Mouse (Mus musculus): ENCODE data around the gene Gm20517.
"Not testable (repeated sequence)": the region's sequence is repeated elsewhere in the genome, so short reads cannot be mapped to it uniquely, and the experiment has no call there.

Gene Gm20517

DNA sequence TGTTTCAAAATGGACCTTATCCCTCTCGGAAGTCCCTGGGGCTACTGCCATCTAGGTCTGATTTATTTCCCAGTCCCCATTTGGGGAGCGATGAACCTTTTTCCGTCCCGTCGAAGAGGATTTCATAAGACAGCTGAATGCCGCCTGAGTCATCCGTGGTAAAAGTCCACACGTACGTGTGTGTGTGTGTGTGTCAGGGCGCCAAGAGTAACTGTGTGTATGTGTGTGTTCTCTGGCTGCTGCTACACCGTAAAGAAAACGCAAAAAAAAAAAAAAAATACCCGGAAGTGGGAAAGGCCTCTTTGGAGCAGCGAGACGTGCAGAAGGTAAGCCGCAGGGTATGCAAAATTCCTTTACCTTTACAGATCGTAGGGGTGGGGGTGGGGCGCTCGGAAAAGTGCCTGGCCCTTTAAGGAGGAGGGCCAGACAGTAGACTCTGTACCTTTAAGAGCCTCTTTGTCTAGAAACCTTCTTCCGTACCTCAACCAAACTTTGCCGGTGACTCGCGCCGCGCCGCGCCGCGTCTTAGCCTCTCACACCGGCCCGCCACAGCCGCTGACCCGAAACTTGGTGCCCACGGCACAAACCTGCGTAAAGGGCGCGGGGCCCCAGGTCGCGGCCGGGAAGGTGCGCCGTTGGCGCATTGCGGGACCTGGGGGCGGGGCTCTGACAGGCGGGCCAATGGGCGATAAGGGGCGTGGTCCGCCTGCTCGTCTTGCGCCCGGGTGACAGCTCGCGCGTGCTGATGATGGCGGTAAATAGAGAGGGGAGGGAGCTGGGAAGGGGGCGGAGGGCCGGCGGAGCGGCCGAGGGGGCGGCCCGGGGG is 17.7 kb downstream of the Gm20517 start:
- DNase-seq, result peak; percentile 97

DNA sequence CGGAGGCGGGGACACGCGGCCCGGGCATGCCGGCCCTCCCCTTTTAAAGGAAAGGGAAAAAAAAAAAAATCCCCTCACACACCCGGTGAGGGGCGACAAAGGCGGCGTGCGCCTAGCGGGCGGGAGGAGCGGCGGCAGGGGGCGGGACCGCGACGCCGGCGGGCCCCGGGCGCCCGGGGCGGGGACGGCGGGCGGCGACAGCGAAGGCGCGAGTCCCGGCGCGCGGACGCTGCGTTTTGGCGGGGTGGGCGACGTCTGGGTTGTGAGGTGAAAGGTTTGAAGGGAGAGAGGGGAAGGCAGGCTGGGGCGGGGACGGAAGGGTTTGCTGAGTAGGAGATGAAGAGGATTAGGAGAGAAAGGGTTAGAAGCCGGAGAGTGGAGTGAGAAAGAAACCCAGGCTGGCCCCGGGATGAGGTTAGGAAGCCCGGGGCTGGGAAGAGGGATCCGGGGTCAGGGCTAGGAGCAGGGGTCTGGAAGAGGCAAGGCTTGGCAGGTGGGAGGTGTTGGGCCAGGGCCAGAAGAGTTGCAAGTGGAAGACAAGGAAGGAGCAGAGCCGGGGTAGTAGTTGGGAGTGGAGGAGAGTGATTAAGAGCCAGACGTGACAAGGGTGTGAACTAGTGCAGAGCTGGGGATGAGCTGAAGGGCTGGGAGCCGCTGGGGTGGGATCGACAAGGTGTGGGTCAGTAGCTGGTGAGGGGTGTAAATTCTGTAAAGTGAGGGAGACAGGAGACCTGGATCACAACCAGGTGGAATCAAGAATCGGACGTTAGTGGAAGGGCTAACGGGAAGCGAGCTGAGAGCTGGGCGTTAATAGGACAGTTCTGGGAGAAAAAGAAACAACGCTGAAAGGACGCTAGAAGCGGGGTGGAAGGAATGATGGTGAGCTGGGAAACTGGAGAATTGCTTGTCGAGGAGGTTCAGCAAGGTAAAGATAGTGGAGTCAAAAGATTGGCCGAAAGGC is 18.6 kb downstream of the Gm20517 start:
- DNase-seq, result no peak

DNA sequence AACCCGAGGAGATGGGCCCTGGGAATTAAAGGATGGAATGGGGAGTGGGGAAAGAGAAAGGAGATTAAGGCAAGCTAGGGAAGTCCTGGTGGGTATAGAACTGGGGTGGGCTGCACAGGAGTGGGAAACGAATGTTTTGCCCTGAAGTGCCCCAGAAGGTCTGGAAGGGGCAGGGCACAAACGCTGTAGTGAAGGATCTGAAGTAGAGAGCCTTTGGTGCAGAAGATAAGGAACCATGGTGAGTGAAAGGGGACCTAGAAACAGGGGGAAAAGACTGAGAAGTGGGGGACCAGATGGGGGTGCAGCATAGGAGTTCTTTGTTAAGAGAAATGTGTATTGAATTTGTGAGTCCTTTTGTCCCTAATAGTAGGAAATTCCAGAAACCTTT is 19.3 kb downstream of the Gm20517 start, which contains the start of gene Usp49:
Gene Usp49, plus strand, starts transcription at position 13 of the 388 bp plus-strand sequence.
- DNase-seq, result peak; percentile 3

DNA sequence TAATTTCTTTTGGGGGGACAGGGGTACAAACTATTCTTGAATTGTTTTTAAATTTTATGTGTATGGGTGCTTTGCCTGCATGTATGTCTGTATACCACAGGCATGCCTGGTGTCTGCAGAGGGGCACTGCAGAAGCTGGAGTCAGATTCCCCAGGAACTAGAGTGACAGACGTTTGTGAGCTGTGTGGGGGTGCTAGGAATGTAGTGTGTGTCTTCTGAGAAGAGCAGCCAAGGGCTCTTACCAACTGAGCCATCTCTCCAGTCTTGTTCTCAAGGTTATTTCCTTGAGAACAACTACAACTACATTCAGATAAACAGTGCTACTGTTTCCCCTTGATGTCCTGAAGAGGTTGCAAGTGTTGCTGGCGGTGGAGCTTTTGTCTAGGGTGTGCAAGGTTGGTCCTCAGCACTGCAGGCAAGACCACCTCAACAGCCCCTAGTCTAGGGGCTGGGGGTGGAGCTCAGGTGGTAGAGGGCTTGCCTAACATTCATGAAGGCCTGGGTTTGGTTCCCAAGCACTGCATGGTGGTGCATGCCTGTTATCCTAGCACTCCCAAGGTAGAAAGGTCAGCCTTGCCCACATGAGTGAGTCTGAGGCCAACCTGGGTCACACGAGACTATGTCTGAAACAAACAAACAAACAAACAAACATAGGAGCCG is 20.9 kb downstream of the Gm20517 start:
- no peak for DNase-seq

DNA sequence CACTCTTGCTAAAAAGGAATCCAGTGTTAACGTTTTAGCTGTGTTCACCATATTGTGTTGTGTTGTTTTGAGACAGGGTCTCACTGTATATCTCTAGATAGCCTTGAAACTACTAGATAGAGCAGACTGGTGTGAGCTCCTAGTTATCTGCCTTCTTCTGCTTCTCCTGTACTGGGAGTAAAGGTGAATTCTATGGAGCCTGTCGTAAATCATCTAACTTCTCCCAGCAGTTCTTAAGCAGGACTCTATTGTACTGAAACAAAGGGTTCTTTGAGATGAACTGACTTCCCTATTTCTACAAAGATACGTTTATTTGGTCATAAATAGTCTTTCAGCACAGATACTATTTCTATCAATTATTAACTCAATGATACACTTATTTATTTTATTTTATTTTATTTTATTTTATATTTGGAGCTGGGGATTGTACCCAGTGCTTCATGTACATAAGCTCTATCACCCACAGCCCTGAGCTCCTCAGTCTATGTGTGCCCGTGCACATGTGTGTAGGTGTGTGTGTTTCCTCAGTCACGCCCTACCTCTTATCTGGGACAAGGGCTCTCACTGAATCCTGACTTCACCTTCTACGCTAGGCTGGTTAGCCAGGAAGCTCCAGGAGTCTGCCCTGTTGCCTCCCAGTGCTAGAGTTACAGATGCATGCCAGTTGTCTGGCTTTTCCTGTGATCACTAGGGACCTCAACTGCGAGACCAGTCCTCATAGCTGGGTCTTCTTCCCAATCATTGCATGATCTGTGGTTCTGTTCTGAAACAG is 22.8 kb downstream of the Gm20517 start:
- no peak for DNase-seq

DNA sequence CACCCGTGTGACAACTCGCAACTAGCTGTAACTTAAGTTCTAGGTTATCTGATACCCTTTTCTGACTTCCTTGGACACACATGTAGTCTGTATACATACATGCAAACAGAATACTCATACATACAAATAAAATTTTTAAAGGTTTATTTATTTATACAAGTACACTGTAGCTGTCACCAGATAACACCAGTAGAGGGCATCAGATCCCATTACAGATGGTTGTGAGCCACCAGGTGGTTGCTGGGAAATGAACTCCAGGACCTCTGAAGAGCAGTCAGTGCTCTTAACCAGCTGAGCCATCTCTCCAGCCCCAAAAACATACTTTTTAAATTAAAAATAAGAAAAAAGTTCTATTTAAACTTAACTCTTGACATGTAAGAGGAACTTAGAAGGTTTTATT is 31.6 kb downstream of the Gm20517 start:
- DNase-seq, result no peak

DNA sequence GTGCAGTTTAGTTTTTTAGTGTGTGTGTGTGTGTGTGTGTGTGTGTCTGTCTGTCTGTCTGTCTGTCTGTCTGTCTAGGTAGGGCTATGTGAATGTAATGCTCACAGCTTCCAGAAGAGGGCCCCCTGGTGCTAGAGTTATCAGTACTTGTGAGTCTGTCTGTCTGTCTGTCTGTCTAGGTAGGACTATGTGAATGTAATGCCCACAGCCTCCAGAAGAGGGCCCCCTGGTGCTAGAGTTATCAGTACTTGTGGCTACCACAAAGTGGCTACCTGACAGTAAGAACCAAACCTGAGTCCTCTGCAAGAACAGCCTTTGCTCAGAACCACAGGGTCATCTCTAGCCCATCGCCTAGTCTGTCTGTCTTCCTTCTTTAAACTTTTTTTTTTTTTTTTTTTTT is 35.3 kb downstream of the Gm20517 start:
- DNase-seq, result peak; percentile 78

DNA sequence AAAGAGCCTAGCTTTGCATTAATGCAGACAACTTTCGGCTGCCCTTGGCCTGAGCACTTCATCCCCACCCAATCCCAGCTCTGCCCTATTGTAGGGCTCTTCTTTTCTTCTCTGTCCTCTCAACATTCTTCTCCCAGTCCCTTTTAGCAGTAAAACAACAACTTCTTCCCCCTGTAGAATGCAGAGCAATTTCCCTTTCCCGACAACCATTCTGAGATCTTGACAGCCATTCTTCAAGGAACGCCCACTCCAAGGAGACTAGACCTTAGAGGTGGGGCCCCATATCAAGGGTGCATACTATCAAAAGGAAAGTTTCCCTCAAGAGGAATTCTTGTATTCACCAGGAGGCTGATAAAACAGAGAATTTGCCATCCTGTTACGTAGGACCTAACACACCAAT is 37.6 kb downstream of the Gm20517 start:
- DNase-seq, result no peak

DNA sequence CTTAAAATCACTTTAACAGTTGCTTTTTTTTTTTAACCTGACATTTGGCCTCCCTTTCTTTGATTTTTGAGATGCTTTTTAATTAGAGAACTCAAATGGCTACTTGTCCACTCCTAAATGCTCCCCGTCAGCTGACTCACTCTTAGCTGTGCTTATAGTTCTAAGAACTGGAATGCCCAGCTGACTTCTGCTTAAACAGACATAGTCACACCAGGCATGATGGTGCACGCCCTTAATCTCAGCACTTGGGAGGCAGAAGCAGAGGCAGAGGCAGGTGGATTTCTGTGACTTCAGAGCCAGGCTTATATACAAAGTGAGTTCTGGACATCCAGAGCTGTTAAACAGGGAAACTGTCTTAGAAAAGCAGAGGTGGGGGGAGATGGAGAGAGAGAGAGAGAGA is 40.6 kb downstream of the Gm20517 start:
- DNase-seq, result no peak

DNA sequence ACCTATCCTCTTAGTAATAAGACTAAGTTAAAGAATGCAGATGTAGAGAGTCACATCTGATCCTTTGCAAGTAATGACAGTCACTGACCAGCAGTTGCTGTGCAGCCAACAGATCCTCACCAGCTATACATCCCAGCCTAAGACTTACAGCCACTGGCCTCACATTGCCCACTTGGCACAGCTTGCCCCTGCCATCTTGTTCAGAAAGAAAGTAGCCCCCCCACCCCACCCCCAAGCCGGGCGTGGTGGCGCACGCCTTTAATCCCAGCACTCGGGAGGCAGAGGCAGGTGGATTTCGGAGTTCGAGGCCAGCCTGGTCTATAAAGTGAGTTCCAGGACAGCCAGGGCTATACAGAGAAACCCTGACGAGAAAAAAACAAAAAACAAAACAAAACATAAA is 43.0 kb downstream of the Gm20517 start:
- not testable (repeated sequence) for DNase-seq

DNA sequence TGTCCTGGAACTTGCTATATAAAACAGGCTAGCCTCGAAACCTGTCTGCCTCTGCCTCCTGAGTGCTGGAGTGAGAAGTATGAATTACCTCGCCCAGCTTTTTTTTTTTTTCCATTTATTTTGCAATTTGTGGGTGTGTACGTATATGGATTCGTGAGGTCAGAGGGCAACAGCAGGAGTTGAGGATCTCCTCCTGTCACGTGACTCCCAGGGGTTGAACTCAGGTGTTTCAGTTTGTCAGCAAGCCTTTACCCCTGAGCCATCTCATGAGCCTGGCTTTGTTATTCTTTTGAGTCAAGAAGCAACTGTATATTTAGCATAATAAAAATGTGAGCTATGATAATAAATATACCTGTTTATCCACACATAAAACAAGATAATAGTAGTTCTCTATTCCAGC is 44.3 kb downstream of the Gm20517 start:
- no peak for DNase-seq

DNA sequence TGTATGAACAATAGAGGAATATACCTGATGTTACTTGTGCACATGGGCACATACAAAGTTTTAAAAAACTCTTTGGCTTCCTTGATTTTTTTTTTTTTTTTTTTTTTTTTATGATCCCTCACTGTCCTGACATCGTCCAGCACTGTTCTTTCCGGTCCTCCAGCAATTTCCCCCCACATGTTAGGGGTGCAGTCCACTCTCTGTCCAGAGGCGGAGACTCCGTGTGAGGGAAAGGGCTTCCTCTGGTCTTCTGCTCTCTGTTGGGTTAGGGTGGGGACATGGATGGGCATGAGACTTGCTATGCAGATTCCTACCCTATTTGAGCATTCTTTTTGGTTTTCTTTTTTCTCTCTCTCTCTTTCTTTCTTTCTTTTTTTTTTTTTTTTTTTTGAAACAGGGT is 46.5 kb downstream of the Gm20517 start:
- DNase-seq, result no peak

DNA sequence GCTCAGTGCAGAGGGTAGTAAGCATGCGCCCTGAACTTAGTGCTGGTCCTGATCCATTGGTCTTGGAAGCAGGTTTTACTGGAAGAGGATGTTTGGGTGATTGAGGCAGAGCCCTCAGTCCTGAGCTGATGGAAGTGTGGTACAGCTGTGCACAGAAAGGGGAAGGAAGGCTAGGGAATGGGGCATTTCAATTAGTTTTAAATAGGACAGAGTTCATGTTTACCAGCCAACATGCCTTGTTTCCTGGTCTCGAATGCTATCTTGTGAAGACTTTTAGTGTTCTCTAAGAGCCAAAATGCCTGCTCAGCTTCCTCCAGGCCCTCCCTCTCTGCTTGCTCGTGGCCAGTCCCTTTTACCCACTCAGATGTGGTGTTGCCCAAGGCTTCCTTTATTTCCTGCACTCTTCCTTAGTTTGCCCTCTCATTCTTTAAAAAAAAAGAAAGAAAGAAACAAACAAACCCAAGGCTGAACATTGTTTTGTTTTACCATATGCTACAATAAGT is 47.4 kb downstream of the Gm20517 start:
- no peak for DNase-seq

DNA sequence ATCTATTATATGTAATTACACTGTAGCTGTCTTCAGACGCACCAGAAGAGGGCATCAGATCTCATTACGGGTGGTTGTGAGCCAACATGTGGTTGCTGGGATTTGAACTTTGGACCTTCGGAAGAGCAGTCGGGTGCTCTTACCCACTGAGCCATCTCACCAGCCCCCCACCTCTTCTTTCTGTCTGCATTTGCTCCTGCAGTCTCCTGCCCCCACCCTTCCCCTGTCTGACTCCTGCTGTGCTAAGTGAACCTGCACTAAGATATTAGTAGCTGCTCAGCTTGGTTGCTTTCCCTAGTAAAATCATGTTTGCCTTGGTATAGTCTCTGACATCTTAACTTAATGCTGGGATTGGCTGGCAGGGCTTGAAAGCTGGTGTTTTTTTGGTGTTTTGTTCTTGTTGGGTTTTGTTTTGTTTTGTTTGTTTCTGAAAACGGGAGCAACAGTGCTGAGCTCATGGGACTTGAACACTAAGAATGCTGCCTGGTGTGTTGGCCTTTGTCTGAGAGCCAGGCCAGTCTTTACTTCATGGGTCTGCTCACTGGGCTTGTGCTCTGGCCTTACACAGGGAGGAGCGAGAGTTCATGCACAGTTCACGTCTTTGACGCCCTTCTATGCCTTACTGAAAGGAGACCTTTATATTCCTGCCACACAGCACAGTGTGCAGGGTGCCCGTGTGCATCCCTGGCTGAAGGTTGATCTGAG is 51.8 kb downstream of the Gm20517 start:
- peak; percentile 81 for DNase-seq

DNA sequence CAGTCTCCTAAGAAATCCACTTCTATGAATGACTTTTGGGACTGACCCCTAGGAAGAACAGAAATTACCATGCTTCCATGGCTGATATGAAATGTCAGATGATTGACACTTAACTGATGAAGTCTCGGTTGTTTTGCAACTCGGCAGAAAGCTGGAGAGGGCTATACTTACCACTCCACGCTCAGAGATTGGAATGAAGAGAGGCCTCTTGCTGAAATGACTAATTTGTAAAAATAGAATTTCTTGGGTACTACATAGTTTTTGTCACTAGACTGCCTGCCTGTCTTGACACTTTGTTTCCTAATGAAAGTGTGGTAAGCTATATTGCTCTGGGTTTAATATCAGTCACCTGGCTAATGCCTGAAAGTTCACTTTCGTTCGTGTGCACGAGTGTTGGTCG is 53.1 kb downstream of the Gm20517 start:
- DNase-seq, result no peak

DNA sequence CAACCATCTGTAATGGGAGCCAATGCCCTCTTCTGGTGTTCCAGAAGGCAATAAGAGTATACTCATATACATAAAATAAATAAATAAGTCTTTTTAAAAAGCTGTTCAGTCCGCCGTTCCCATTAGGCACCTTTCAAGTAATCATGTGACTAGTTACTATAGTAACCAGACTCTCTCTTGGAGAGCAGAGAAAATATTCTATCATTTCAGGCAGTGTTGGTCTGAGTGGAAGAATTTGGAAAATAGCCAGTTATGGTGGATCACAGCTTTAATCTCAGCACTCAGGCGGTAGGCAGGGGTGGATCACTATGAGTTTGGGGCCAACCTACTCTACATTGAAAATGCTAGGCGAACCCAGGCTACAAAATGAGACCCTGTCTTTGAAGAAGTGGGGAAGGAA is 57.8 kb downstream of the Gm20517 start:
- DNase-seq, result no peak

DNA sequence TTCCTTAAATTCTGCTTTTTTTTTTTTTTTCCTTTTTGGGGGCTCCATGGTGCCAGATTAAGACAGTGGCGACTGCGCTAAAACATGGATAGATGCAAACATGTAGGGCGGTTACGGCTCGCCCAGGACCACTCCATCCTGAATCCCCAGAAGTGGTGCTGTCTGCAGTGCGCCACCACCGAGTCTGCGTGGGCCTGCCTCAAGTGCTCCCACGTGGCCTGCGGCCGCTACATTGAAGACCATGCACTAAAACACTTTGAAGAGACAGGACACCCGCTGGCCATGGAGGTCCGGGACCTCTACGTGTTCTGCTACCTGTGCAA is 60.6 kb downstream of the Gm20517 start:
- no peak for DNase-seq

DNA sequence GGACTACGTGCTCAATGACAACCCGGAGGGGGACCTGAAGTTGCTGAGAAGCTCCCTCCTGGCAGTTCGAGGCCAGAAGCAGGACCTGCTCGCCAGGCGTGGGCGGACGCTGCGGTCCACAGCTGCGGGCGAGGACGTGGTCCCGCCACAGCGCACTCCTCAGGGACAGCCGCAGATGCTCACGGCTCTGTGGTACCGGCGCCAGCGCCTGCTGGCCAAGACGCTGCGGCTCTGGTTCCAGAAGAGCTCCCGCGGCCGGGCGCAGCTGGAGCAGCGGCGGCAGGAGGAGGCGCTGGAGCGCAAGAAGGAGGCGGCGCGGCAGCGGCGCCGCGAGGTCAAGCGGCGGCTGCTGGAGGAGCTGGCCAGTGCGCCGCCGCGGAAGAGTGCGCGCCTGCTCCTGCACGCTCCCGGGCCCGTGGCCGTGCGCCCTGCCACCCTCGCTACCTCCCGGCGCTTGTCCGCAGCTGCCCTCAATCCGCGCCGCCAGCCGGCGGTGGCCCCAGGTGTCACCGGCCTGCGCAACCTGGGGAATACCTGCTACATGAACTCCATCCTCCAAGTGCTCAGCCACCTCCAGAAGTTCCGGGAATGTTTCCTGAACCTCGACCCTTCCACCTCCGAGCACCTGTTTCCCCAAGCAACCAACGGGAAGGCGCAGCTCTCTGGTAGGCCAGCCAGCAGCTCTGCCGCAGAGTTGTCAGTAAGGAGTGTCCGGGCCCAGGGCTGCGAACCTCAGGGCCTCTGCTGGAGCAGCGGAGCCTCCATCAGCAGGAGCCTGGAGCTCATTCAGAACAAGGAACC is 61.1 kb downstream of the Gm20517 start:
- DNase-seq, result peak; percentile 79

DNA sequence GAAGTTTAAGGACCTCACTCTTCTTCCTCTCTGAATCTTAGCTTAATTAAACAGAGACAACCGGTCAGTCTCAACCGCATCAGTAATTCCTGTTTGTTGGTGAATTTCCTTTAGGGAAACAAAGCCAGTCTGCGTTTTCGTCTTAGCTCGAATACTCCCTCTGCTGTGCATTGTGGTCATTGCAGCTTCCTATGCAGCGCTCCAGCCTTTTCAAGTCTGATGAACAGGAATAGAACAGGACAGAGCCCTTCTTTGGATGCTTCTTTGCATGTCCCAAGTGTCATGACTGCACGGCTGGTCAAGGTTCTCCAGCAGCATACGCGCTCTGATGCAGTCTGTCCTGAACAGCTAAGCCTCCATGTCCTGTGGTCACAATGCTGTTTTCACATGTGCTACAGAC is 65.2 kb downstream of the Gm20517 start:
- DNase-seq, result peak; percentile 79

DNA sequence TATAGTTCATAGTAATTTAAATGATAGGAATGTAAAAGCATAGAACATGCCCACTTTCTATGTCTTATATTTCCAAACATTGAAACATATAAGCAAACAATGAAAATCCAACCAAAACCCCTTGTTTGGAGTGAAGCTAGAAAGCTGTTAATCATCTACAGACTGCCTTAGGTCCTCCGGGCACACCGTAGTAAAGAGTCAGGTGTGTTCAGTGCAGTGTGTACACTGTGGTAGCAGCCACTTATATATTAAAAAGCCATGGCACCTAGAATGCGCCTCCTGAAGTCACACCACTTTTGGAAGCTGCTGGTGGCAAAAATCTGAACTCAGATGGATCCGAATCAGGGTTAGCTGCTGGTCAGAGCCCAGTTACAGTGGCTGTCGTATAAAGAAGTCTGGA is 66.8 kb downstream of the Gm20517 start:
- DNase-seq, result no peak

DNA sequence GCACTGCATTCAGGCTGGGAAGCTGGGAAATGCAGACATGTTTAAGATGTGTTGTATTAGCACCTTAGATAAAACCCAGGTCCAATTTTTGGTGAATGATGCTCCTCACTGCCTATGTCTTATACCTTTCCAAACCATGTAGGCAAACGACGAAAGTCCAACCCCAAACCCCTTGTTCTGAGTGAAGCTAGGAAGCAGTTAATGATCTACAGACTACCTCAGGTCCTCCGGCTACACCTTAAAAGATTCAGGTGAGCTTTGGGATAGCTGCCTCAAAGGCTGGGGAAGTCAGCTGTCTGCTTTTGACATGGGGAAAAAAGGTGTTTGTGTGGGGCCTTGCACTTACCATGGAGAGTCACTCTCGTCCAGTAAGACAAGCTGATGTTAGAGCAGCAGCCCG is 67.3 kb downstream of the Gm20517 start:
- DNase-seq, result no peak
